Mouse (Mus musculus) urinary bladder, postnatal 14 days (tissue): ENCODE data around the gene Snd1.
A peak's percentile ranks its signal among the peaks of the same experiment; 100 is the strongest.

Experiments
- DNase-seq: peaks from one replicate; pipeline ENCODE4 v3.0.0; 2021; ENCODE audit warnings: low spot score

Gene Snd1

DNA sequence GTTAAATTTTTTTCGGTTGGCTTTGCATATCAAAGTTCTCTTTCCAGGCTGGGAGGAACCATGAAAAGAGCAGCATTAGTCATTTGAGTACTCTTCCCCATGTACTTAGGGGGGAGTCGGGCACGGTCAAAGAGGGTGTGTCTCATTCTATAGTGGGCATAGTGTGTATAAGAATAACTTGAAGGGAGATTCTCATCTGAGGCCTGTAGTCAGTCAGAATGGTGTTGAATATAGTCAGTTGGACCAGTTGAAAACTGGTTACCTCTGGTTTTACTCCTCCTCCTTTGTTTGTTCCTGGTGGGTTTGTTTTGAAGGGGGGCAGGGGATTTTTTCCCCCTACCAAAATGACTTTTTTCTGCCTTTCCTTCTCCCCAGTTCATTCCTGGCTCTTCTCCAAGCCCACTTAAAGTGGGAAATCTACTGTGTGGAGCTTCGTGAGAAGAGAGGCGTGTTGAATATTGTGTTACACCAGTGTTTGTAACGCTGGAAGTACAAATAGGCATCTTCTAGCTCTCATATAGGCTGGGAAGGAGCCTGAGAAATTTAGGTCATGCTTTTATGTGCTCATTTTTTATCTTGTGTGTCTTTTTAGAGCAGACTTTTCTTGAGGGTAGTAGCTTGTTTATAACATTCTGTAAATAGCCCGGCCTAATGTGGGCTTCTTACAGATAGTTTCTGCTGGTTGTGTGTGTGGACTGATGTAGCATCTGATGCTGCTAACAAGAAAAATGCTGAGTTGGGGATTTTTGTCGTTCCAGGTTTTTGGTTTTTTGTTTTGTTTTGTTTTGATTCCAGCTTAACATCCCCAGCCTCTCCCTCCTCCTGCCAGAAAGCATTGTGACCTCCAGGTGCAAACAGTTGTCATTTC is 231.4 kb downstream of the Snd1 start:
- DNase-seq: no peak

DNA sequence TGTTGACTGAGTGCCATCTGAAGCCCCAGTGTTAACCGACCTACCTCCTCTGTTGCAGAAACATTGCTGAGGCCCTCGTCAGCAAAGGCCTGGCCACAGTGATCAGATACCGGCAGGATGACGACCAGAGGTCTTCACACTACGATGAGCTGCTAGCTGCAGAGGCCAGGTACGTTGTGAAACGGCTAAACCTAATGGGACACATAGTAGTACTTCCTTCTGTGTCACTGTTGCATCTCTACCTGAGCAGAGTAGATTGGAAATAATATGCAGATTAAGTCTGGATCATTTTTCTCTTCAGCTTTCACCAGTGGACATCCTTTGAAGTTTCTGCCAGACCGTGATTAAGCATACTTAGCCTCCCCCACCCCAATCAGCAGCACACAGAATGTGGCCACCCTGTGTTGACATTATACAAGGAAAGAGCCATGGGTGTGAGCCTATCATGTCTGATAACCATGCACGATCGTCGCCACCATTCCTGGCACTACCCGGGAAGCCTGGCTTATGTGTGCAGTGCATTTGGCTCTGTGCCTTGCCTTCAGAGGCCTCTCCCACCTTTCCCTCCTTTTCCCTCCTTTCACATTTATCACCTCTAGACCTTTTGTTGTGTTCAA is 232.1 kb downstream of the Snd1 start:
- DNase-seq: no peak

DNA sequence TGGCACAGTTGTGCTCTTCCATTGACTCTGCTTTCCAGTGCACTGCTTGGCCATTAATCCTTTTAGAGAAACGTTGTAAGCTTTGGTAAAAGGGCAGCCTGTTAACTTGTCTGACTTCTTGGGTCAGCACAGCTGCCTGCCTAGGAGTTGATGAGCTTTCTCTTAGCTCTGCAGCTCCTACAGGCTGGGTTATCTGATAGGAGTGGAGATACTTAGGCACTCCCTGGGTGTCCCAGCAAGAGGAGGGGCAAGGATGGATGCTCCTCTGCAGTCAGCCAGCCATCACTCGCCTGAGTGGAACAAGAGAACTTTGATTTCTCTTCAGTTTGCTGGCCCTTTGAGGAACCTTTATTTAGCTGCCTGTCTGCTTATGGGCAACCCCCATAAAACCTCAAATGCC is 235.1 kb downstream of the Snd1 start:
- no peak for DNase-seq

DNA sequence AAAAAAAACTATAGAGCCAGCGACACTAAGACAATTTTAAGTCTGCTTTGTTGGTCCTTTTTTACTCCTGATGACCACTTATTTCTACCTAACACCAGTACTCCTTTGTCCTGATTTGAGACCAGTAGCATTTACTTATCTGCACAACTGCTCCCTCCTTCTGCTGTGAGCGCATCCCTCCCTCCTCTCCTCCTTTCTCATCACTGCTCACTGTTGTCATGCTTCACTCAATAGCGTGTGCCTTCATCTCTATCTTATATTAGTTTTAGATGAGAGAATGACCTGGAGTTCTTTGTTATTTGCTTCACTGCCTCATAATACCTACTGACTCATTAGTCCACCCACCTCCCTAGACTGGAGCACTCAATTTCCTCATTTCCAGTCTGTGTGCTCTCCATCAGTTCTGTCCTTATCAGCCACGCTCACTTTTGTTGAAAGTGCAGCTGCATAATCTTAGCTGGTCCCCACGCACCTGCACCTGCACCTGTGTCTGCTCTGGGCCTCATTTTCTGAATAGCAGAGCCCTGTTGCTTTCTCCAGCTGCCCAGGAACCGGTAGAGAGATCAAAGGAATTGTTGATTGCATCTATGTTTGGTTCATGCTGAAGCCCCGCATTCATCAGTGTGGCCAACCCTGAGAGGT is 242.4 kb downstream of the Snd1 start:
- DNase-seq: no peak

DNA sequence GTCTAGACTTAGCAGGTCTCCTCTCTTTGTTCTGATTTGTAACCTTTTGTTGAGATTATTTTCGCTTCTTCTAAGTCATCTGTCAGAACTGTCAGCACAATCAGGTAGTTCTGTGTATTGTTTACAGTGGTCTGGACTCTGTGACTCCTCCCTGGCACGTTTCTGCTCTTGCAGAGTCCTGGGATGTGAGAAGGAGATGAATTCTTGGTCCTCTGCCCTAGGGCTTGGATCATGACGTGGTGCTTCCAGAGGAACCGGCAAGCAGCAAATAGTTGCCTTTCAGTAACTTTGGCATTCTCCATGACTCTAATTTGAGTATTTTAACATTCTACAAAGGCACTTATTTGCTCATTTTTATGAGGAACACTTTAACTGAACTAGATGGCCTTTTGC is 242.9 kb downstream of the Snd1 start:
- DNase-seq: peak; percentile 40

DNA sequence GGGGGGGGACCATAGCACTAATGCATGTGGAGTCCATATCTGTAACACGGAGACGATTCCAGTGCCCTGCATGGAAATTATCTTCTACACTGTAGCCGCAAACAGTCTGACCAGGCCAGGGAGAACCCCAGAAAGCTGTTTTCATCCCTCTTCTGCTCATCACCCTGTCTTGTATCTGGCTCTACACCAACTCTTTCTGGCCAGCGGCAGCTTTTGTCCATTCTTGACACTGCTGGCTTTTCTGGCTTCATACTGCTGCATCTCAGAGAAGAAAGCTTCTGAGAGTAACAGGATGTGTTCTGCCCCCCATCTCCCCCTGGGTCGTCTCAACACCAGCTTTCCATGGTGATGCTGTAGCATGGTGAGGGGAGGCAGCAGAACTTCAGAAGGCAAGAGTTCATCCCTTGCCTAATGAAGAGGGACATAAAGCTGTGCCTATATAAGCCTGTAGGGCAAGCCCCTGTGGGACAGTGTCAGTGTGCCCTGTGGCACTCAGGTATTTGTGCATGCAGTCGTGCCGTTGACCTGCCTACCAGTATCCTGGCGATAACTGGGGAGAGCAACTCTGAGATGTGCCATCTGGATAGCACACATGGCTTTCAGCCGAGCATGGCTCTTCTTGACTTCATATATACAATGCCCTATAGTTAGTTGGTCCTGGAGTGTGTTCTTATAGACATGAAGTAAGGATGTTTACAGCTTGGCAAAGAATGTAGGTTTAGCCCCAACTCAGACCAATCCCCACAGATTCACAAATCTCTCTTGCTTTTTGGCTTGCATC is 245.6 kb downstream of the Snd1 start:
- DNase-seq: no peak

DNA sequence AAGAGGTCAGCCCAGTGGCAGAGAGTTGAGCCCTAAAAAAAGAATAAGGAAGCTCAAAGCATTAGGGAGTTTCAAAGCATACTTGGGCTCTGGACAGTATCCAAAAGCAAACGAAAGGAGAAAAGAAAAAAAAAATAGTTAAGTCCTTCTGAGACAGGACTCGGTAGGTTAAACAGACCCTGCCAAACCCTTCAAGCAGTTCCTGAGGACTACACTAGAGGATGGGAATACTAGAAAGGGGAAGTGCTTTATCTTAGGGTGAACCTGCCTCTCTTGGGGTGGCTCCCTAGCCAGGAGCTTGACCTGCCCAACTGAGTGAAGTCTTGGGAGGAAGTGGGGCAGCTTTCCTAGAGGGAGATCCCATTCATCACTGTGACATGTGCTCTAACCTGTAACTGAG is 248.1 kb downstream of the Snd1 start:
- DNase-seq: no peak

DNA sequence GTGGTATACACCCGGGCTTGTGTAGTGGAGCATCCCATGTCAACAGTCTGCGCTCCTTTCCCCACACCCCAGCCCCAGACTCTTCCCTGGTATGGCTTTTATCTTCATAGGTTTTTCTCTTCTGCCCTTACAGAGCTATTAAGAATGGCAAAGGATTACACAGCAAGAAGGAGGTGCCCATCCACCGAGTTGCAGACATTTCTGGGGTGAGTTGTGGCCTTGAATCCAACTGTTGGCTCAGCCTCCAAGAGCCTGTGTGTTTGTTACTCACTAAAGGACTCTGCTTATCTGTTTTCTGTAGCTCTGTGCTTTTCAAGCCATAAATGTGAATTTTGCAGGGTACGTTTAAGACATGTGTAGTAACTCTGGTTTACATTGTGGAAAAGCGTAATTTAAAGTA is 249.8 kb downstream of the Snd1 start:
- no peak for DNase-seq

DNA sequence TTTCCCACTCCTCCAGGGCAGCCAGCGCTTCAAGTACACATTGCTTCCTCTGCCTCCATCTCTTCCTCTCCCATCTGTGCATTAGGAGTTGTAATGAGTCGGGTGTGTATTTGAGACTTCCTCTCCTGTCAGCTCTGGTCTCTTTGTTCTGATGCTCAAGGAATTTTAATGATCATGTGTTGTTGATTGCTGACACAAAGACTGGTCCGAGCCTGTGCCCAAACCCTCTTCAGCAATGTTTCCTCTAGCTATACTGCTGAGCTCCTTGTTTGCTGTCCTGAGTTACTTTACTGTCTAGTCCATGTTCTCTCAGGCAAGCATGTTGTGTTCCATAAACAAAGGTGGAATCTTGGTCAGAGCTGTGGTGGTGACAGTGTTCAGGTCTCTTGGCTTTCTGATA is 254.3 kb downstream of the Snd1 start:
- no peak for DNase-seq

DNA sequence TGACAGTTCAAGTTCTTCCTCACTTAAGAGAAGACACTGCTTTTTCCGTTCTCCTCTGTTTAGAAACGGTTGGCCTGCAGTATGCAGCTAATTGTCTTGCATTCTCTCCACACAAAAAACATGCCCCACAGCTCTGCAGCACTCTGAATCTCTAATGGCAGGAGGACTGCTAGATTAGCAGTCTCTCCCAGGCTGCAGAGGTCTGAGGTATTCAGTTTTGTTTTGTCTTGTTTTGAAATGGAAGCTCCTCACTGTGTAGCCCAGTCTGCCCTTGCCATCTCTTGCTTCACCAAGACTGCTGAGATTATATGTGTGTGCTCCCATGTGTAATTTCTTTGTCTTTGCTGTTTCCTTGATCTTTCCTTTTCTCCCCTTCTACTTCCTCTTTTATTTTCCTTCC is 254.7 kb downstream of the Snd1 start:
- no peak for DNase-seq

DNA sequence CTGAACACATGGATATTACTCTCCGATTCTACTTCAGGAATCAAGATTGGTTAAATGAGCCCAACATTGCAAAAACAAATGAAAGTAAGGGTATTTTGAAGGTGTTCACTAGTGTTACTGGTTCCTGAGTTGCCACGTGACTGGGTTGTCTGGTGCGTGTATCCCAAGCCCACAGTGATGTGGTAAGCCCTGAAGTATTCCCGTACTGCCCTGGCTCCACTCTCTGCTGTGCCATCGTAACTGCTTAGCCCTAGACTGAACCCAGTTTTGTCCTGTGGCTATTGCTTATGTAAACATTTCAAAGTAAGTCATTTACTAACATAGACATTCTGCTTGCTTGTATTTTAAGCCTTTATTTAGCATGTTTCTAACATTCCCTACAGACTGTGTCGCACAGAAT is 256.3 kb downstream of the Snd1 start:
- no peak for DNase-seq

DNA sequence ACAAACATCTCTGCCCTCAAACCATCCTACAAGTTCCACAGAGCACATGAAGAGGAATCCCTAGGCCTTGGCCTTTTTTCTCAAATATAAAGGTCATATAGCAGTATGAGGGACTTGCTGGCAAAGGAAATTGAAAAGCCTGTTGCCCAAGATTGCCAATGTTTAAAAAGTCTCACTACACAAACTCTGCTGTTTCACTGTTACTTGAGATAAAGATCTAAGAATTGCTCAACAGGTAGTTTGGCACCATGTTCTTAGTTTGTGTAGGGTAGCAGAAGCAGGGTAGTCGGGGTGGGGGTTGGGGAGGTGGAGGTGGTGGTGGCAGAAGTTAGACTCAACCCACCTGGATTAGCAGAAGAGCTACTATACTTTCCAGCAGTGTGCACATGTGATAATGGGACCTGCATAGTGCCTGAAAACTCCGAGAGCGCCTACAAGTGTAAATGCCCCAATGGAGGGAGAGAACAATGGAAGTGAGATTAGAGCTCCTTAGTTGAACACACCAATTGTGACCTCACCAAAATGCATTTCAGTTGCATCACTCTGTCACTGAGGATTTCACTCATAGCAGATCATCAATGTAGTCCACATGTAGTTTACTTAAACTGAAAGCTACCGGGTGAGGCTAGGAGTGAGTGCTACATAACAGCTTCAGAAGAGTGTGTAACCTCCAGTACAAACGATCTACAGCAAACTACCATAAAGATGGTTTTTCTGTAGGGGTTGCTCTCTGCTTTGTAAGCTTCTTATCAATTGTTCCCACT is 259.1 kb downstream of the Snd1 start:
- DNase-seq: peak; percentile 16

DNA sequence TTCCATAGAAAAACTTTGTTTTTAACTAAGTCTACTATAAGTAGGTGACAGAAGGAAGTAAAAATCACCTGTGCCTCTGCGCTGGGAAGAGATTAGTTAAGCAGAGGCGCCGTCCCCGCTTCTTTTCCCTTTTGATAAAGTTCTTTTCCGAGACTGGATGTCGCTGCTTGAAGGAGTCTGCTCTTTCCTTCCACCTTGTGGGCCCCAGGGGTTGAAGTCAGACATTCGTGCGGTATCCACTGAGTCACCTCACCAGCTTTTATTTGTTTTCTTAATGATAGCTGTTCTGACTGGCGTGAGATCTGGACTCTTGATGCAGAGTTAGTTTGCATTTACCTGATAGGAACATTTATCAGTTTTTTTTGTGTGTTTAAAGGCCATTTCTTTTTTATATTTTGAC is 260.2 kb downstream of the Snd1 start:
- DNase-seq: peak; percentile 25

DNA sequence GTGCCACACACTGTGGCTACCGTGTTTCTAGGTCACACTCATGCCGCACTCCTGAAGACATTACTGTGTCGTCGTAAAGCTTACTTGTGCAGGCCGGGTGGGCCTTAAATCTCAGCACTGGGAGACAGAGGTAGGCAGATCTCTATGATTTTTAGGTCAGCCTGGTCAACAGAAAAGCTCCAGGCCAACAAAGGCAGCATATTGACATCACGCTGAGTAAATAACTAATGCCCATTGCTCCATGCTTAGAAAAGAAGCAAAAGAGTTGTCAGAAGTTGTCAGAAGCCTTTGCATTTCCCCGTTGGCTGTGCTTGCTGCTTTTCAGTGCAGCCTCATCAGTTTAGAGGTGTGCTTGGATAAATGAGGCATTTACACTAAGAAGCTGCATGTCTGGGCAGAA is 261.7 kb downstream of the Snd1 start:
- no peak for DNase-seq

DNA sequence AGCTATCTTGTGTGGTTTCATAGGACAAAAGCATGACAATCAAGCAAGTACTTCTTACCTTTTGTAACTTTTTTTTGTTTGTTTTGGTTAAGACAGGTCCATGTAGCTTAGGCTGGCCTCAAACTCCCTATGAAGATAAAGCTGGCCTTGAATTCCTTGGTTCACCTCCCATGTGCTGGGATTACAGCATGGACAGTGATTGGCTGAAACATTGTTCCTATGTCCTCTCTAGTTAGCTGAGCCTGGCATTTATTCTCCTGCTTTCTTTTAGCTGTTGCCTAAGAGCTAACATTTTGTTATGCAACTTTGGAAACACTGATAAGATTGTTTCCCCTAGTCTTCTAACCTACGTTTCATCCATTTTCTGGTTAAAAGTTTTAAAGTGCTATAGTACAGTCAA is 262.7 kb downstream of the Snd1 start:
- no peak for DNase-seq

DNA sequence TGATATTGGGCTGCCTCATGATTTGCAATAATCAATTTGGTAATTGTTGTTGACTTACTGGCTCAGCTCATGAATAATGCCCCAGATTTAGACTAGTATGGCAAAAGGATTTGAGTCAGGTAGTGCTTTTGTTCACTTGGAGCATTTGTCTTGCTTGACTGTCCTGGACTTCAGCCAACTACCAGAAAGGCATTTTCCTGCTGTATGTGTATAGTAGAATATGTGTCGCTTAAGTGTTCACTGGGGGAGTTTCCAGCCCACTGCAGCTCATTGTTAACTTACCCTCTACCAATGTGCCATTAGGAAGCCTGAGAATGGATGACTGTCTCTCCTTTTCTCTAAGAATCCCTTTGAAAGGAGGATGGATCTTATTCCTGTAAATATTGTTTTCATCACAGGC is 268.6 kb downstream of the Snd1 start:
- no peak for DNase-seq

DNA sequence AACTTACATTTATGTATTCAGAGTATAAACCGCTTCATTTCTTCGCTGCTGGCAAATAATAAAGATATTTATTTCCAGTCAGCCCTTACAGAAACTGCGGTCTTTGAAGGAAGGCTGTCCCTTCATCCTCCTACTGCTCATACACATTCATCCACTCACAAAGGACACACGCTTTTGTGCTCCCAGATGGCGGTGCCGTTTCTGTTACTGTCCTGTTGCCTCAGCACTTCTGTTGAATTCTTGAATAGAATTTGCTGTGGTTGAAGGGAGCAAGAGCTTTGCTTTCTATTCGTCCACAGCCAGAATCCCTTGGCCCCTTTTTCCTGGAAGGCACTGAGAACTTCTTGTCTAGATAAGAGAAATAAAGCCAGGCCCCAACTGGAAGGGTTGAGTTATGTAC is 270.9 kb downstream of the Snd1 start:
- no peak for DNase-seq

DNA sequence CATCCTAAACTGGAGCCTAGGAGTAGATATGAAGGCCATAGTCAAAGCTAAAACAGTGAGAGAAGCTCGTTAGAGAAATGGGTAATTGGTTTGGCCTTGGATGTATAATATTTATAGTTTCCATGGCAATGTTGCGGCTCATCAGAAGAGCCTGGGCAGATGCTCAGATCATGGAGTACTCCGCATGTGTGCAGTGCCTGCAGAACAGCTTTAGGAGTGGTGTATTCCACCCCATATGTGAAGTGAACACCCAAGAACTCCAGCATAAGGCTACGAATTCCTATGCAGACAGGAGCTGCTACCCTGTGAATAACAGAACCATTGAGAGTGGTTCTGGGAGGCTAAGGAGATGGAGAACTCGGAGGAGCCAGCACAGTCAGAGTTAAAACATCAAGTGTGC is 272.1 kb downstream of the Snd1 start:
- DNase-seq: no peak

DNA sequence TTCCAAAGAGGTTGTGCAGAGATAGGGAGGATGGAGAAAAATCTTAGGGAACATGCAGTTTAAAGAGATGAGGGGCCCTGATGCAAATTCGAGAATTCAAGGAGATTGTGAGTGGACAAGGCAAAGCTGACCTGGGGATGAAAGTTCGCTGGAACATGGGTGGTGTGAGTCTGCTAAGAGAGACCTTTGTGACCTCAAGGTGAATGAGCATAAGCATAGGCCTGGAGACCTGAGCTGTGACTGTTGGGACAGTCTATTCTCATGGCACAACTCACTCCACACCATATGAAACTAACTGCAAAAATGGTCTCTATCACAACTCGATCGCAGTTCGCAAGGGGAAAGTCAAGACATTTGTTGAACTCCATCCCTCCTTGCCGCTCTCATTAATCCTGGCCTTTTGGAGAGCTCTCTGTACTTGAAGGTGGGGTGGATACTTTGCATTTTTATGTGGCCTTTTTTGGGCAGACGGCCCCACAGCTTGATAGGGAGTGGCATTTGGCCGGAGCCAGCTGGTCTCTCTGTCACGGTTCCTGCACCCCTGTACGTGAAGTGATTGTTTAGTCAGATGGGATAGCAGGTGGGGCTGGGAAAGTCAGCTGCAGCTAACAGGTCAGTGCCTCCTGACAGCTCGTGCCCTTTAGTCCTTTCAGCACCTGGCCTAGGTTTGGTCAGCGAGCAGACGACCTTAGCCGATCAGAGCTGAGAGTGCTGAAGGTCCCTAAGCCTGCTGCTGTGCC is 273.2 kb downstream of the Snd1 start:
- DNase-seq: no peak

DNA sequence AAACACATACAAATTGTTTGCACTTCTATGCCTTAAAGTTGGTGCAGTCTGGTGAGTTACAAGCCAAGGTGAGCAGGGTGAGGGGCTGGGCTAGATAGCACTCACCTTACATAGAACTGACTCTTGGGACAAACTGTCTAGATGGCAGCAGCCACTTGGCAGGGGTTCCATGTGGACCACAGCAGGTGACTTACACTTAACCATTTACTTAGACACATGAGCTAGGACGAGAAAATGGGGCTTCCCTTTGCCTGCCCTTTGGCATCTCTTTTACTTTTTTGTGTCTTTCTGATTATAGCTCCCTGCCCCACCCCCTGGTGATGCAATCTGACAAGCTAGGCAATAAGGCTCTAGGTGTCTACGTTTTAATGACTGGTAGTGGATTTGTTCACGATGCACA is 274.3 kb downstream of the Snd1 start:
- no peak for DNase-seq

DNA sequence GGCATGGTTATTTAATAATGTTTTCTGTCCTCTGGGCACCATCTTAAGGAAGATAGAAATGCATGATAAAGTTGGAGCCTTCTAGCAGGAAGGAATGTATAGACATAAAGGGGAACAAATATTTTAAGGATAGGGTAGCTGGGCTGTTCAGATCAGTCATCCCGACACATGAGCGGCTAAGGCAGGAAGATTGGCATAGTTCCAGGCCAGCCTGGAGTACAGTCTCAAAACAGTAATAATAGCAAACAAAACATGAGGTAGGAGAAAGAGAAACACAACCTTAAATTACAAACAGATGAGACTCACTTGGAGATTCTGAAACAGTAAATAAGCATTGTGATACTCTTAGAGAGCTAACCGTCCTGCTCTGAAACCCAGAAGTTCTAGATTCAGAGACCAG is 276.2 kb downstream of the Snd1 start:
- DNase-seq: no peak
